18 mouse cellular contexts compared by ENCODE assay signal in genomic region chr14:29095431-29095830, GRCm38 (mm10).
"Had no signal": no experiment of that assay in that cellular context is flagged by ENCODE, and none has a peak within 500 bp of the region (broad histone marks: within the 10 kb centered on the region; RNA-seq: fewer than 3 reads in every experiment).

No protein-coding gene starts in this region.

- DNase-seq: lung, adult 18-20 months; lung, embryonic 14.5 days; lung, postnatal 10 days; lung, postnatal 4 days; midbrain, embryonic 14.5 days; retina, postnatal 1 day; right cerebral cortex, adult 18-20 months; right cerebral cortex, postnatal 25 days; right cerebral cortex, postnatal 4 days; spleen, adult 18-20 months; thymus, adult 18-20 months; thymus, postnatal 25 days; thymus, postnatal 4 days had no signal

- H3K4me1 ChIP-seq: midbrain, embryonic 12.5 days; neural tube, embryonic 13.5 days had no signal

- H3K27ac ChIP-seq: midbrain, embryonic 10.5 days; midbrain, embryonic 12.5 days; neural tube, embryonic 13.5 days; neural tube, embryonic 15.5 days had no signal

- H3K4me3 ChIP-seq: midbrain, embryonic 10.5 days; midbrain, embryonic 12.5 days; myocyte; neural tube, embryonic 13.5 days; neural tube, embryonic 15.5 days had no signal
